Mouse (Mus musculus) heart, postnatal 0 days (tissue): ENCODE results near the gene Parp14.

ENCODE experiments used
- CTCF ChIP-seq: IDR thresholded peaks from 2 replicates; pipeline ENCODE4 v1.5.1; 2016; ENCODE audit warnings: antibody characterized with exemption, control low read depth, low read depth
- EP300 ChIP-seq: IDR thresholded peaks from 2 replicates; pipeline ENCODE4 v1.6.1; 2016; ENCODE audit warnings: antibody characterized with exemption, low read depth

DNA sequence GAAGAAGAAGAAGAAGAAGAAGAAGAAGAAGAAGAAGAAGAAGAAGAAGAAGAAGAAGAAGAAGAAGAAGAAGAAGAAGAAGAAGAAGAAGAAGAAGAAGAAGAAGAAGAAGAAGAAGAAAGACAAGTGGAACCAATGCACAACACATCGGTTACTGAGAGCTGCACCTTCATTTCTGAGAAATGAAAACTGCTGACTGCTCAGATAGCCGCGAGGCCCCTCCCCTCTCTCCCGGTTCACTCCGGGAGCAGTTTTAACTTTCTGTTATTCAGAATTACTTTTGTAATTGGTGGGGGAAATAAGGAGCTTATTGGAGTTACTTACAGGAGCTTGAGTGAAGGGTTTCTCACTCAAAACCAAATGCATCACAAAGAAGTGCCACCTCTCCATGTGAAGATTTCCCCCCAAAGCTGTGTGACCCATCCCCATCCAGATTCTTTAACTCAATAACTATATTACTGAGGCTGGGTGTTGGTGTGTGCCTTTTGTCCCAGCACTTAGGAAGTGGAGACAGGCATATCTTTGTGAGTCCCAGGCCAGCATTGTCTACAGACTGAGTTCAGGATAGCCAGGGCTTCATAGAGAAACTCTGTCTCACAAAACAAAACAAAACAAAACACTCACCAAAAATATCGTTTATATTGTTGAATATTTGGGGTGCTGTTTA, 34.6 kb upstream of the Parp14 start:
- TF ChIP-seq EP300 = no peak
- TF ChIP-seq CTCF = no peak
